Mouse (Mus musculus) spleen, postnatal 10 days (tissue): Measurements from ENCODE around the gene Nap1l1.
"Not testable (repeated sequence)": the region's sequence is repeated elsewhere in the genome, so short reads cannot be mapped to it uniquely, and the experiment has no call there.

Experiments used
- DNase-seq, 2 experiments: peaks; one replicate each; pipeline ENCODE4 v3.0.0; 2021 to 2022; ENCODE audit warnings: low spot score in 2 of 2

Nap1l1 gene

GRCm38 (mm10) chr10:111479599-111479998 lies 6.6 kb downstream of the Nap1l1 start:
- no peak for DNase-seq

- no peak for DNase-seq
Measured at GRCm38 (mm10) chr10:111482654-111483053, 9.6 kb downstream of the Nap1l1 start.

GRCm38 (mm10) chr10:111484079-111484478 lies 11.1 kb downstream of the Nap1l1 start:
- DNase-seq: no peak

- no peak for DNase-seq
Measured at GRCm38 (mm10) chr10:111488793-111489192, 15.8 kb downstream of the Nap1l1 start.

- DNase-seq: not testable (repeated sequence)
Measured at GRCm38 (mm10) chr10:111490079-111490478, 17.1 kb downstream of the Nap1l1 start.

- DNase-seq: no peak
Measured at GRCm38 (mm10) chr10:111495888-111496287, 22.9 kb downstream of the Nap1l1 start.

- no peak for DNase-seq
Measured at GRCm38 (mm10) chr10:111499892-111500291, 26.9 kb downstream of the Nap1l1 start.

GRCm38 (mm10) chr10:111503071-111503470 lies 30.0 kb downstream of the Nap1l1 start:
- DNase-seq: peak; percentile 71 to 84

- DNase-seq: no peak
Measured at GRCm38 (mm10) chr10:111503716-111504115, 30.7 kb downstream of the Nap1l1 start.

GRCm38 (mm10) chr10:111504606-111505005 lies 31.6 kb downstream of the Nap1l1 start:
- DNase-seq: no peak

- DNase-seq: no peak
Measured at GRCm38 (mm10) chr10:111505406-111505805, 32.4 kb downstream of the Nap1l1 start.

- DNase-seq: peak; percentile 80 to 89
Measured at GRCm38 (mm10) chr10:111506101-111506925, 33.3 kb downstream of the Nap1l1 start, which contains the start of gene Phlda1. Gene Phlda1, plus strand, starts transcription at chr10:111506286.

- no peak for DNase-seq
Measured at GRCm38 (mm10) chr10:111506926-111507459, 34.0 kb downstream of the Nap1l1 start.

GRCm38 (mm10) chr10:111507460-111508211 lies 34.6 kb downstream of the Nap1l1 start:
- DNase-seq: peak; percentile 28 to 71

- DNase-seq: no peak
Measured at GRCm38 (mm10) chr10:111508324-111509080, 35.5 kb downstream of the Nap1l1 start.

GRCm38 (mm10) chr10:111509103-111509784 lies 36.2 kb downstream of the Nap1l1 start:
- DNase-seq: no peak

- no peak for DNase-seq
Measured at GRCm38 (mm10) chr10:111509981-111510380, 37.0 kb downstream of the Nap1l1 start.

- no peak for DNase-seq
Measured at GRCm38 (mm10) chr10:111510798-111511197, 37.8 kb downstream of the Nap1l1 start.

- no peak for DNase-seq
Measured at GRCm38 (mm10) chr10:111512036-111512568, 39.1 kb downstream of the Nap1l1 start.

GRCm38 (mm10) chr10:111514282-111514885 lies 41.4 kb downstream of the Nap1l1 start:
- DNase-seq: no peak
